Mouse (Mus musculus): ENCODE results near the gene Slc25a27.

DNA sequence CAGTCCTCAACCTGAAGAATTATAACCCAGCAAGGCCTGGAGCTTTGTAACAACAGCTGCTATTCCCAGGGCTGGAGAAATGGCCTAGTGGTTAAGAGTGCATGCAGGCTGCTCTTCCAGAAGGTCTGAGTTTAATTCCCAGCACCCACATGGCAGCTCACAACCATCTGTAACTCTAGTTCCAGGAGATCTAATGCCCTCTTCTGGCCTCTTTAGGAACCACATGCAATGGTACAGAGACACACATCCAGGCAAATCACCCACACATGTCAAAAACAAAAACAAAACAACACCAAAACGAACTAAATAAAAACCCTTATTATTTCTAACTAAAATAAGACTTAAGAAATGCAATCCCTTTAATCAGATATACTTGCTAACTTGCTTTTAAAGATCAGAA, 26.2 kb downstream of the Slc25a27 start:
- no peak for TF ChIP-seq GATA1 (IDR thresholded peaks at IDR 0.05; ENCODE audit: low read length)
- no peak for TF ChIP-seq TAL1 (IDR thresholded peaks at IDR 0.05; ENCODE audit: low read length)

All from erythroblast, embryonic 14.5 days (primary cell).